Mouse (Mus musculus): ENCODE measurements at regions not wholly inside any gene's neighbourhood (a gene's known extent, or its start where the extent isn't known, plus 50 kb on each side); places are given as distances from the start of the nearest gene placed in this dataset.
A peak's percentile ranks its signal among the peaks of the same experiment; 100 is the strongest.

- ATAC-seq (ENCODE audit: low FRiP score, low read depth) (no peak), DNase-seq (ENCODE audit: low spot score) (no peak)
- Histone ChIP-seq H3K9me3 (ENCODE audit: control insufficient read depth, low read length) (no peaks in the 10 kb centered on the region), H3K4me1 (ENCODE audit: control insufficient read depth, insufficient read depth, low read length) (no peaks in the 10 kb centered on the region), H3K27me3 (ENCODE audit: control insufficient read depth, insufficient read depth, low read length) (no peaks in the 10 kb centered on the region), H3K36me3 (ENCODE audit: control insufficient read depth, insufficient read depth, low read length) (no peaks in the 10 kb centered on the region), H3K4me3 (replicated peaks; ENCODE audit: low read length) (no peak overlapping the region), H3K4me2 (replicated peaks; ENCODE audit: low read depth, low read length, severe bottlenecking) (no peak overlapping the region), H3K27ac (replicated peaks; ENCODE audit: low read depth, low read length) (no peak overlapping the region), H3K9ac (ENCODE audit: low read depth, low read length, severe bottlenecking) (no peak overlapping the region)
- TF ChIP-seq POLR2A (IDR thresholded peaks at IDR 0.05; ENCODE audit: borderline replicate concordance, extremely low read depth, insufficient read depth, insufficient read length): no peak
- WGBS: 78% methylated on average over 6 of the region's 6 CpGs
These were observed 114.8 kb upstream of the Fam49a start for GRCm38 (mm10) chr12:12147088-12147687.

- Histone ChIP-seq H3K4me1 (ENCODE audit: control insufficient read depth, insufficient read depth, low read length) (no peaks in the 10 kb centered on the region), H3K4me2 (replicated peaks; ENCODE audit: low read depth, low read length, severe bottlenecking) (no peak overlapping the region), H3K9me3 (ENCODE audit: control insufficient read depth, low read length) (no peaks in the 10 kb centered on the region), H3K4me3 (replicated peaks; ENCODE audit: low read length) (no peak overlapping the region), H3K27me3 (ENCODE audit: control insufficient read depth, insufficient read depth, low read length) (no peaks in the 10 kb centered on the region), H3K9ac (ENCODE audit: low read depth, low read length, severe bottlenecking) (no peak overlapping the region), H3K27ac (replicated peaks; ENCODE audit: low read depth, low read length) (no peak overlapping the region), H3K36me3 (ENCODE audit: control insufficient read depth, insufficient read depth, low read length) (no peaks in the 10 kb centered on the region)
- TF ChIP-seq POLR2A (IDR thresholded peaks at IDR 0.05; ENCODE audit: borderline replicate concordance, extremely low read depth, insufficient read depth, insufficient read length): no peak
- 68% methylated on average over 3 of the region's 3 CpGs for WGBS
- ATAC-seq (ENCODE audit: low FRiP score, low read depth) (no peak), DNase-seq (ENCODE audit: low spot score) (no peak)
These were observed 114.1 kb upstream of the Fam49a start for GRCm38 (mm10) chr12:12147847-12148246.

DNA sequence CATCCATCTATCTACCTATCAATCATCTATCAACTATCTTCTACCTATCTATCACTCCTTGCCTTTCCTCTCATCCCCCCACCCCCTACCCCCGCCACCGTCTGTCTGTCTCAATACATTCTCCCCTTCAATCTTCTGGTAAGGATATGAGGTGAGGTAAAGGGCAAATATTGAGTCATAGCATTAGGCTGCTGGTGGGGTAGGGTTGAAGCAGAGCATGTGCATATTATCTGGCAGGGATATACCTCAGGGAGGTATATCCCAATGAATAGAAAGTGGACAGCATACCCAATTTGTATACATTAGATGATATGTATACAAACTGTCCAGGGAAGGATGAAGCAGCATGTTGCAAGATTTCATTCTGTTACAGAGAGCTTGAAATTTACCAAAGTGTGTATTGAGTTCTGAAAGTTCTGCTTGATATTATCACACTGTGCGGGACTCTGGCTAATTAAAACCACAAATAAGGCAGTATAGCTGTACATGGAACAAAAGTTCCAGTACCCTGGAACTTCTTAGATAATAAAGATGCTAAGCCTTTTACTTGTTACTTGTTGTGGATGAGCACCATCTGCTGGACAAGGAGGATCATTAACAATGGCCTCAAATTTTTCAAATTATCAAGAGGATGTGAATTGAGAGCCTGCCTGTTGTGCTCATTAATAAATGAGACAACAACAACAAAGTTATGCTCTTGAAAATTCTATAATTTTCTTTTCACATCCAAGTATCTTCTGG, 113.1 kb upstream of the Fam49a start:
- no peak for TF ChIP-seq POLR2A (IDR thresholded peaks at IDR 0.05; ENCODE audit: borderline replicate concordance, extremely low read depth, insufficient read depth, insufficient read length)
- H3K36me3 ChIP-seq (ENCODE audit: control insufficient read depth, insufficient read depth, low read length): no peaks in the 10 kb centered on the region
- ATAC-seq (ENCODE audit: low FRiP score, low read depth) (no peak), DNase-seq (ENCODE audit: low spot score) (peak; percentile 54)
- H3K9ac ChIP-seq (ENCODE audit: low read depth, low read length, severe bottlenecking): no peak overlapping the region
- no peaks in the 10 kb centered on the region for H3K4me1 ChIP-seq (ENCODE audit: control insufficient read depth, insufficient read depth, low read length)
- no peaks in the 10 kb centered on the region for H3K27me3 ChIP-seq (ENCODE audit: control insufficient read depth, insufficient read depth, low read length)
- no peaks in the 10 kb centered on the region for H3K9me3 ChIP-seq (ENCODE audit: control insufficient read depth, low read length)
- WGBS: 64% methylated on average over 3 of the region's 3 CpGs
- no peak overlapping the region for H3K4me3 ChIP-seq (replicated peaks; ENCODE audit: low read length)
- H3K27ac ChIP-seq (replicated peaks; ENCODE audit: low read depth, low read length): no peak overlapping the region
- no peak overlapping the region for H3K4me2 ChIP-seq (replicated peaks; ENCODE audit: low read depth, low read length, severe bottlenecking)

DNA sequence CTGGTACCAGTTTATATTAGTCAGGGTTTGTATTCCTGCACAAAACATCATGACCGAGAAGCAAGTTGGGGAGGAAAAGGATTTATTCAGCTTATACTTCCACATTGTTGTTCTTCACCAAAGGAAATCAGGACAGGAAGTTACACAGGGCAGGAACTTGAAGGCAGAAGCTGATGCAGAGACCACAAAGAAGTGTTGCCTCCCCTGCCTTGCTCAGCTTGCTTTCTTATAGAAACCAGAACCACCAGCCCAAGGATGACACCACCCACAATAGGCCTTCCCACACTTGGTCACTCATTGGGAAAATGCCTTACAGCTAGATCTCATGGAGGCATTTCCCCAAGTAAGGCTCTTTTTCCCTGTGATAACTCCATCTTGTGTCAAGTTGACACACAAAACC, 97.5 kb upstream of the Fam49a start:
- Histone ChIP-seq H3K27ac (replicated peaks; ENCODE audit: low read depth, low read length) (no peak overlapping the region), H3K4me3 (replicated peaks; ENCODE audit: low read length) (no peak overlapping the region), H3K4me1 (ENCODE audit: control insufficient read depth, insufficient read depth, low read length) (no peaks in the 10 kb centered on the region), H3K27me3 (ENCODE audit: control insufficient read depth, insufficient read depth, low read length) (no peaks in the 10 kb centered on the region), H3K9ac (ENCODE audit: low read depth, low read length, severe bottlenecking) (no peak overlapping the region), H3K9me3 (ENCODE audit: control insufficient read depth, low read length) (peaks cover 4% of the 10 kb centered on the region; the same call in 1 of the 2 replicates), H3K36me3 (ENCODE audit: control insufficient read depth, insufficient read depth, low read length) (no peaks in the 10 kb centered on the region), H3K4me2 (replicated peaks; ENCODE audit: low read depth, low read length, severe bottlenecking) (no peak overlapping the region)
- ATAC-seq (ENCODE audit: low FRiP score, low read depth) (no peak), DNase-seq (ENCODE audit: low spot score) (no peak)
- TF ChIP-seq POLR2A (IDR thresholded peaks at IDR 0.05; ENCODE audit: borderline replicate concordance, extremely low read depth, insufficient read depth, insufficient read length): no peak
- 80% methylated on average over 1 of the region's 1 CpGs for WGBS

- H3K4me2 ChIP-seq (replicated peaks; ENCODE audit: low read depth, low read length, severe bottlenecking): no peak overlapping the region
- no peak overlapping the region for H3K9ac ChIP-seq (ENCODE audit: low read depth, low read length, severe bottlenecking)
- DNase-seq (ENCODE audit: low spot score): no peak
- no peak overlapping the region for H3K27ac ChIP-seq (replicated peaks; ENCODE audit: low read depth, low read length)
- peaks cover 4% of the 10 kb centered on the region; the same call in 1 of the 2 replicates for H3K9me3 ChIP-seq (ENCODE audit: control insufficient read depth, low read length)
- 74% methylated on average over 2 of the region's 2 CpGs for WGBS
- H3K4me3 ChIP-seq (replicated peaks; ENCODE audit: low read length): no peak overlapping the region
- TF ChIP-seq POLR2A (IDR thresholded peaks at IDR 0.05; ENCODE audit: borderline replicate concordance, extremely low read depth, insufficient read depth, insufficient read length): no peak
- H3K36me3 ChIP-seq (ENCODE audit: control insufficient read depth, insufficient read depth, low read length): no peaks in the 10 kb centered on the region
- no peaks in the 10 kb centered on the region for H3K27me3 ChIP-seq (ENCODE audit: control insufficient read depth, insufficient read depth, low read length)
- no peaks in the 10 kb centered on the region for H3K4me1 ChIP-seq (ENCODE audit: control insufficient read depth, insufficient read depth, low read length)
- ATAC-seq (ENCODE audit: low FRiP score, low read depth): no peak
These were observed 91.4 kb upstream of the Fam49a start for GRCm38 (mm10) chr12:12170581-12170980.
